Mouse (Mus musculus) heart, postnatal 0 days (tissue): ENCODE data around the gene Dok5. TPM values are rescaled to one million over a fixed set of nuclear protein-coding genes. Genes with fewer than 3 reads are reported as not detected.

Source experiments
- ATAC-seq: fragments of 200-750 bp; cut with Nextera tagmentation; 2 replicates; pipeline ENCODE4 v1.8.0; 2017; ENCODE audit warnings: low read depth, moderate number of reproducible peaks, moderate library complexity; ENCODE audit not compliant: insufficient read depth
- DNase-seq: peaks from one replicate; pipeline ENCODE4 v3.0.0-alpha.2; 2016; ENCODE audit warnings: low spot score
- H3K27ac ChIP-seq: fragments of 300-500 bp; sonication (generic); 2 replicates; pipeline ENCODE4 v1.5.1; 2014; ENCODE audit warnings: low read depth, mild to moderate bottlenecking
- H3K27me3 ChIP-seq: fragments of 300-500 bp; sonication (generic); 2 replicates; pipeline ENCODE4 v1.6.1; 2014; ENCODE audit warnings: low read length, mixed read lengths; ENCODE audit not compliant: control insufficient read depth, insufficient read depth
- H3K36me3 ChIP-seq: fragments of 300-500 bp; sonication (generic); replicated peaks from 2 replicates; pipeline ENCODE4 v1.6.1; 2014; ENCODE audit warnings: low read length, mixed read lengths; ENCODE audit not compliant: control insufficient read depth, insufficient read depth
- H3K4me1 ChIP-seq: fragments of 300-500 bp; sonication (generic); 2 replicates; pipeline ENCODE4 v1.6.1; 2014; ENCODE audit warnings: antibody characterized with exemption; ENCODE audit not compliant: control insufficient read depth, insufficient read depth
- H3K4me2 ChIP-seq: fragments of 300-500 bp; sonication (generic); 2 replicates; pipeline ENCODE4 v1.6.1; 2014; ENCODE audit warnings: low read depth, mild to moderate bottlenecking, low read length, moderate library complexity
- H3K4me3 ChIP-seq: fragments of 300-500 bp; sonication (generic); 2 replicates; pipeline ENCODE4 v1.5.1; 2014; ENCODE audit warnings: low read depth, low read length
- H3K9ac ChIP-seq: fragments of 300-500 bp; sonication (generic); replicated peaks from 2 replicates; pipeline ENCODE4 v1.6.1; 2014; ENCODE audit warnings: low read depth, low read length, mixed read lengths
- H3K9me3 ChIP-seq: fragments of 300-500 bp; sonication (generic); replicated peaks from 2 replicates; pipeline ENCODE4 v1.6.1; 2016; ENCODE audit warnings: low read length; ENCODE audit not compliant: control insufficient read depth
- CTCF ChIP-seq: IDR thresholded peaks from 2 replicates; pipeline ENCODE4 v1.5.1; 2016; ENCODE audit warnings: antibody characterized with exemption, control low read depth, low read depth
- EP300 ChIP-seq: IDR thresholded peaks from 2 replicates; pipeline ENCODE4 v1.6.1; 2016; ENCODE audit warnings: antibody characterized with exemption, low read depth
- WGBS: fragments of 180-500 bp; shearing (Covaris S2); extraction: QIAGEN DNeasy Blood & Tissue Kit; methylation state at CpG from one replicate; pipeline ENCODE4 v1.1.7; 2014; 5-methylcytosine and 5-hydroxymethylcytosine counted together
- polyA plus RNA-seq: library from polyadenylated mRNA; unstranded; fragments of >200 nt; fragmentation: Nextera tagmentation; extraction: Ambion mirVana; gene quantifications from 2 replicates; pipeline ENCODE4 v1.2.1, GENCODE M21; 2015
- total RNA-seq: library from RNA; depleted of rRNA; stranded (reverse); fragments of >200 nt; gene quantifications from 2 replicates; pipeline ENCODE4 v1.2.3, GENCODE M21; 2014; ENCODE audit warnings: low replicate concordance

Dok5 gene
- total and polyA plus RNA-seq, 2 experiments from 2014 or later, result 1.4 TPM; not detected in 1

DNA sequence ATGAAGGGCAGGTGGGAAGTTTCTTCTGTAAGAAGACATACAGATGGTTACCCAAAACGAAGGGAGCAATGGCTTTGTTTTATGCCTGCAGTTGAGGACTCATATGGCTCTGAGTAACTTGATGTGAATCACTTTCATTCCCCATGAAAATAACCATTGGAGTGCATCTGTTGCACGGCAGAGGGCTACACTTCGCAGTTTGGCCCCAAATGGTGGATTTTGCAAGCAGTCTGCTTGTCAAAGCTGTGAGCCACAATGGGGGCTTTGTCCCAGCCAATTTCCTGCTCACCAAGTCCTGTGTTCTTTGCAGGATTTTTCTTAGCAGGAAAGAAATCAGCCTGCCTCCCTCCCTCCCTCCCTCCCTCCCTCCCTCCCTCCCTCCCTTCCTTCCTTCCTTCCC lies 123.6 kb downstream of the Dok5 start:
- ATAC-seq (no peak), DNase-seq (no peak)
- Histone ChIP-seq H3K4me2 (no peak overlapping the region), H3K27me3 (no peaks in the 10 kb centered on the region), H3K9ac (no peak overlapping the region), H3K36me3 (no peaks in the 10 kb centered on the region), H3K27ac (no peak overlapping the region), H3K9me3 (no peaks in the 10 kb centered on the region), H3K4me3 (no peak overlapping the region), H3K4me1 (peaks cover 15% of the 10 kb centered on the region; the same call in 1 of the 2 replicates)
- WGBS, result 68% methylated on average over 3 of the region's 3 CpGs
- TF ChIP-seq EP300 (no peak), CTCF (no peak)

DNA sequence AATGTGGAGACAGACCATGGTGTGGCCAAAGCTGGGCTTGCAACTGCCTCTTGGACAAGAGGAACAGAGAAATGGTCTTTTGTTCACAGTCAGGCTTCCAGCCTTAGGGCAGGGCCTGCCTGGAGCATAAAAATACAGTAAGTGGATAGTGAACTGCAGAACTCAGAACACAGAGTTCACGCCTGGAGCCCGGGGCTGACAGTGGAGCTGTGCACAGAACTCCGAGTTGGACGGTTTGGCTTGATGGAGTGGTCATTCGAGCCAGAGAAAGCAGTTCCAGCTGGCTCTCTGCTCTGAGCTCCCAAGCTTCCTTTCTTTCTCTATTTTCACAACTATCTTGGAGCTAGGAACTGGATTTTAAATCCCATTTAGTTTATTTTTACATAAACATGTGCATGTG lies 124.5 kb downstream of the Dok5 start:
- H3K9me3 ChIP-seq, result no peaks in the 10 kb centered on the region
- WGBS, result 66% methylated on average over 5 of the region's 5 CpGs
- no peak overlapping the region for H3K9ac ChIP-seq
- H3K27ac ChIP-seq, result no peak overlapping the region
- H3K4me3 ChIP-seq, result no peak overlapping the region
- peaks cover 15% of the 10 kb centered on the region; the same call in 1 of the 2 replicates for H3K4me1 ChIP-seq
- DNase-seq (no peak), ATAC-seq (no peak; the same call in 1 of the 2 replicates)
- H3K4me2 ChIP-seq, result no peak overlapping the region
- no peaks in the 10 kb centered on the region for H3K27me3 ChIP-seq
- H3K36me3 ChIP-seq, result no peaks in the 10 kb centered on the region
- TF ChIP-seq EP300 (no peak), CTCF (no peak)

DNA sequence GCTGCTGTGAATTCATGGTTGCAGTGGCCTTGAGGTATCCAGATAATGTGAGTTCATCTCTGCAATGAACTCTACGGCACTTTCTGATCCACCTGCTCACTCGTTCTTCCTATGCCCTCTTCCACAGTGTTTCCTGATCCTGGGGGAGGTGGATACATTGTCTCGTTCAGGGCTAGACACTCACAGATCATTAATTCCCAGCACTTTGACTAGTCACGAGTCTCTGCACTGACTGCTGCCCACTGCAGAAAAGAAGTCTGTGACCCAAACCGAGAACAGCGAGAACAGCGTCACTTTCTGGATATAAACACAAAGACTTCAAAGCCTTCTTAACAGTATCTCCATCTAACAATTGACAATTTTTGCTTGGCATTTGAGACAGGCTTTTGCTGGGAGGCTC lies 125.9 kb downstream of the Dok5 start:
- no peak for TF ChIP-seq EP300
- no peak for TF ChIP-seq CTCF
- Histone ChIP-seq H3K27ac (no peak overlapping the region), H3K9me3 (no peaks in the 10 kb centered on the region), H3K36me3 (no peaks in the 10 kb centered on the region), H3K4me1 (peaks cover 4% of the 10 kb centered on the region; the same call in 1 of the 2 replicates), H3K27me3 (no peaks in the 10 kb centered on the region), H3K4me3 (no peak overlapping the region), H3K4me2 (no peak overlapping the region), H3K9ac (no peak overlapping the region)
- WGBS, result 69% methylated on average over 7 of the region's 7 CpGs
- no peak for ATAC-seq
- no peak for DNase-seq

DNA sequence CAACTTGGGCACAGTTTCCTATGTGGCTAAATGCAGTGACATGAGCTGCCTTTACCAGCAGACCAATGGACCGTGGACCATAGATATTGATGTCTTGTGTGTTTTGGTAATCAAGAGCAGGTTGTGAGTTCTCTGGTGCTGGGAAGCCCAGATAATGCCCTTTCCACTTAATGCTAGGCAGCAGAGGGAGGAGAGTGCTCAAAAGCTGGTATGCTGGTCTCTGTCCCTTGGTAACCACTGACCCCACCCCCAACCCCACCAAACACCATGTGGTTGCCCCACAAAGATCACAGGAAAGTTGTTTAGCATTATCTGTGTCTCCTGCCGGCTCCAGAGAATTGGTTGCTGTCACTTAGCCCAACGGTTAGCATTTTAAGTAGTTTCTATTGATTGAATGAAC lies 127.0 kb downstream of the Dok5 start:
- Histone ChIP-seq H3K4me1 (peaks cover 3% of the 10 kb centered on the region; the same call in 1 of the 2 replicates), H3K9me3 (no peaks in the 10 kb centered on the region), H3K4me3 (no peak overlapping the region), H3K4me2 (no peak overlapping the region), H3K9ac (no peak overlapping the region), H3K27ac (no peak overlapping the region), H3K36me3 (no peaks in the 10 kb centered on the region), H3K27me3 (no peaks in the 10 kb centered on the region)
- no peak for TF ChIP-seq EP300
- TF ChIP-seq CTCF, result no peak
- DNase-seq (no peak), ATAC-seq (no peak)
- 33% methylated on average over 3 of the region's 3 CpGs for WGBS

DNA sequence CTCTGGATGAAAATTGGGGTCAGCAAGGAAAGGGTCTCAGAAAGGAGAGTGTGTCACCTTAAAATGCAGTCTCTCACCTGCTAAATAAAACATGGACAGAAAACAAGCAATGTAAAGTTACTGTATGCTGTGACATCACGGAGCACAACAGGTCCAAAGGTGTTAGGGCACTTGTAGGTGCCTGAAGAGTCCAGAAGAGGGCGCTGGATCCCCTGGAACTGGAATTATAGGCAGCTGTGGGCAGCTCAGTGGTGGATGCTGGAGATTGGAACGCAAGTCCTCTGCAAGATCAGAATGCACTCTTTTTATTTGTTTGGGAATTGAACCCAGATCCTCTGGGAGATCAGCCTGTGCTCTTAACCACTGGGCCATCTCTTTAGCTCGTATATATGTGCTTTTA lies 129.0 kb downstream of the Dok5 start:
- ATAC-seq (no peak), DNase-seq (no peak)
- H3K4me1 ChIP-seq, result peaks cover 3% of the 10 kb centered on the region; the same call in 1 of the 2 replicates
- no peaks in the 10 kb centered on the region for H3K27me3 ChIP-seq
- WGBS, result 61% methylated on average over 4 of the region's 4 CpGs
- H3K27ac ChIP-seq, result no peak overlapping the region
- H3K9ac ChIP-seq, result no peak overlapping the region
- H3K36me3 ChIP-seq, result no peaks in the 10 kb centered on the region
- no peaks in the 10 kb centered on the region for H3K9me3 ChIP-seq
- no peak overlapping the region for H3K4me2 ChIP-seq
- no peak for TF ChIP-seq EP300
- TF ChIP-seq CTCF, result peak; percentile 18; the same call in 1 of the 2 replicates
- H3K4me3 ChIP-seq, result no peak overlapping the region

DNA sequence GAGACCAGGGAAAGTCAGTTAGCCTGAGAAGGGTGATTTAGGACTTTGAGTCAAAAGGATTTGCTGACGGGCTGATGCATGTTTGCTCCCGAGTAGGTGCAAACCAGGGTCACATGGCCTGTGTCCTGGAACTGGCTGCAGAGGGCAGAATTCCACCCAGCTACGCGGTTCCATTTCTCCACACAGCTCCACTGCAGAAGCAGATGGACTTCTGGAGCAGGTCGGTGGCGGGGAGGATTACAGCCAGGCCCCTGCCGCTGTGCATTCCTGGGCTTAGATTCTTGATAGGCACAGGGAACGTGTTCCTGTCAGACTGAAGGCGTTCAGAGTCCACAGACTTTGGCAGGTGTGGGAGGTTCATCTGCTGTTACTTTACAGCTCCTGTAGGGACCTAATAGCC lies 131.2 kb downstream of the Dok5 start:
- ATAC-seq, result no peak

More for the DNA sequence above, 131.2 kb downstream of the Dok5 start:
- peaks cover 3% of the 10 kb centered on the region; the same call in 1 of the 2 replicates for H3K4me1 ChIP-seq
- H3K9ac ChIP-seq, result no peak overlapping the region
- no peak overlapping the region for H3K4me2 ChIP-seq
- H3K27me3 ChIP-seq, result no peaks in the 10 kb centered on the region
- H3K9me3 ChIP-seq, result no peaks in the 10 kb centered on the region
- no peak overlapping the region for H3K27ac ChIP-seq
- DNase-seq, result no peak
- TF ChIP-seq EP300 (no peak), CTCF (no peak)
- no peak overlapping the region for H3K4me3 ChIP-seq
- no peaks in the 10 kb centered on the region for H3K36me3 ChIP-seq
- WGBS, result 35% methylated on average over 9 of the region's 9 CpGs
